Mouse (Mus musculus): Measurements from ENCODE around the gene Proser3.

Proser3 gene

DNA sequence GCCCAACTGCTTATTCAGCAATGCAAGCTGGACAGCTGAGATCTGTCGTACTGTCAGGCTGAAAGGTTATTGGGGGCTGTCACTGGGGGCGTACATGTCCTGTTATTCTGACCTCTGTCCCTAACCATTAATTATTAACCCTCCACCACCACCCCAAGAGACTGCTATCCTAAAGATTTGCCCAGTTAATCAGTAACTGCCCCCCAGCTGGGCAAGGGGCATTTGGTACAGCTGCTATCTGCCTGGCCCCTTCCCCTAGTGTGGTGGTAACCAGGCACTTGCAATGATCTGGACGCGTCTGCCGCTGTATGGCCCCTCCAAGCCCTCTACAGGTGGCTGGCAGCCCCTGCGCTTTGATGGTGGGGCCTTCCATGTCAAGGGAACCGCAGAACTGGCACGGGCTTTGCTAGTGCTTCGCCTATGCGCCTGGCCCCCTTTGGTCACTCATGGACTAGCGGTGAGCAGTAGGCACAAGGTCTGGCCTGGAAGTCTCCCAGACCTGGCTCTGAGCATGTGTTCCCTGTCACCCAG lies 58.6 kb downstream of the Proser3 start, which contains the start of gene Prodh2:
Gene Prodh2, plus strand, starts transcription at position 222 of the 531 bp plus-strand sequence.
- DNase-seq (ENCODE audit: extremely low read depth, insufficient read length, low spot score): no peak

DNA sequence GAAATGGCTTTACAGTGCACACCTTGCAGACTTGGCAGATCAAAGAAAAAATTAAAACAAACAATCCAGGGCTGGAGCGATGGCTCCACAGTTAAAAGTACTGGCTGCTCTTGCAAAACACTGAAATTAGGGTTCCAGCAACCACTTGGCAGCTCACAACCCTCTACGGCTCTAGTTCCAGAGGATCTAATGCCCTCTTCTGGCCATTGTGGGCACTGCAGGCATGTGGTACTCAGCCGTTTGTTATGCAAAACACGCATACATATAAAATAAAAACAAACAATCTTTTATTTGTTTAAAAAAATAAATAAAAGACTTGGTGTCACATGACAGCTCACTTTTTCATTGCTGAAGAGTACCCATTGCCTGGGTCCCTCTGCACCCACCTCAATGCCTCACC lies 59.3 kb downstream of the Proser3 start:
- peak; percentile 22 for DNase-seq (ENCODE audit: extremely low read depth, insufficient read length, low spot score)

DNA sequence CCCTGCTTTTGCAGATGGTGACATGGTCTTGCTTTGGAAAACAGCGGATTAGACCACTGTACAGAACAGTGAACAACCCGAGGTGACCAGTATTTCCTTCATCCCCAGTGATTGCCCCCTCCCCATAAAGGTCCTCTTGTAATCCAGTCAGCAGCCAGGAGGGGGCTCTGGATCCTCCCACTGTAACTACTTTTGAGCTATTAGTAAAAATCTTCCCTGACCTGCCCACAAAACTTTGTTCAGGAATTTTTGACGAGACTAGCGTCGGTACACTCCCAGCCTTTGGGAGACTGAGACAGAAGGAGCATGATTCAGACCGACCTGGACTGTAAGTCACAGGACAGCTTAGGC lies 61.2 kb downstream of the Proser3 start:
- no peak for DNase-seq (ENCODE audit: extremely low read depth, insufficient read length, low spot score)

DNA sequence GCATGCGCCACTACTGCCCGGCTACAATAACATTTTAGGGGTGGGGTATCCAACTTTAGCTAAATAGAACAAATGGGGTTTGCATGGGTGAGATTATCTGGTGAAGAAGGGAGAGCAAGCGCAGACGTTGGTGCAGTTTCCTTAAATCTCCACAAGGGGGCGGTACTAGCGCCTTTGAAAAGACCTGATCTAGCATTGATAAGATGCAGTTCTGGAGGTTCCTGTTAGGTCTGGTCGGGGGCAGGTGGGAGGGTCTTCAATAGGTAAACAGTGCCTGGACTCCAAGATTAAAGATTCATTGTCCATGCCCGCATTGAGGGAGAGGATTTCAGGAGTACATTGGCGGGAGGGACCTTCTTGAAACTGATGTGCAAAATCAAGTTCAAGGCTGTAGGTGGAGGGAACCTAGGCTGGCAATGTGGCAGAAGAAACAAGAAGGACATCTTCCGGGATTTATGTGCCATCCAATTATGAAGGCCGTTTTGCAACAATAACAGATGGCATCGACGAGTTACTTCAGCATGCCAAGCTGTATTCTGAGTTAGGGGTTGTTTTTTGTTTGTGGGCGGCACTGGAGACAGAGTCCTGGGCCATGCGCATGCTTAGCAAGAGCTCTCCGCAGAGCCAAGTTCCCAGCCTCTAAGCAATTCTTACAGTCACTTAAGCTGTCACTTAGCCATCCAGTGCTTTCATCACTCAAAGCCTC lies 61.7 kb downstream of the Proser3 start:
- no peak for DNase-seq (ENCODE audit: extremely low read depth, insufficient read length, low spot score)
